Mouse (Mus musculus) forebrain, embryonic 11.5 days (tissue): Measurements from ENCODE around the gene Dnttip1. TPM values are rescaled to one million over a fixed set of nuclear protein-coding genes. Genes with fewer than 3 reads are reported as not detected.

Experiments
- ATAC-seq: fragments of 200-750 bp; cut with Nextera tagmentation; replicated peaks from 2 replicates; pipeline ENCODE4 v1.8.0; 2017; ENCODE audit warnings: moderate TSS enrichment; ENCODE audit not compliant: low FRiP score
- DNase-seq: peaks from one replicate; pipeline ENCODE4 v3.0.0-alpha.2; 2017; ENCODE audit warnings: low spot score
- H3K27ac ChIP-seq: fragments of 300-500 bp; sonication (generic); 2 replicates; pipeline ENCODE4 v1.5.1; 2014; ENCODE audit warnings: low read depth, low read length
- H3K27me3 ChIP-seq: fragments of 300-500 bp; sonication (generic); 2 replicates; pipeline ENCODE4 v1.6.1; 2014; ENCODE audit warnings: mild to moderate bottlenecking, low read length, mixed read lengths; ENCODE audit not compliant: control insufficient read depth, insufficient read depth
- H3K36me3 ChIP-seq: fragments of 300-500 bp; sonication (generic); 2 replicates; pipeline ENCODE4 v1.6.1; 2014; ENCODE audit warnings: mild to moderate bottlenecking, low read length, moderate library complexity, mixed read lengths; ENCODE audit not compliant: control insufficient read depth, insufficient read depth
- H3K4me1 ChIP-seq: fragments of 300-500 bp; sonication (generic); replicated peaks from 2 replicates; pipeline ENCODE4 v1.6.1; 2014; ENCODE audit warnings: low read length, mixed read lengths; ENCODE audit not compliant: control insufficient read depth, insufficient read depth
- H3K4me2 ChIP-seq: fragments of 300-500 bp; sonication (generic); 2 replicates; pipeline ENCODE4 v1.6.1; 2014; ENCODE audit warnings: low read depth, mild to moderate bottlenecking, low read length, moderate library complexity, mixed read lengths; ENCODE audit not compliant: severe bottlenecking
- H3K4me3 ChIP-seq: fragments of 300-500 bp; sonication (generic); 2 replicates; pipeline ENCODE4 v1.5.1; 2014; ENCODE audit warnings: low read depth, low read length
- H3K9ac ChIP-seq: fragments of 300-500 bp; sonication (generic); 2 replicates; pipeline ENCODE4 v1.6.1; 2014; ENCODE audit warnings: low read length
- H3K9me3 ChIP-seq: fragments of 300-500 bp; sonication (generic); 2 replicates; pipeline ENCODE4 v1.6.1; 2016; ENCODE audit warnings: low read length, mixed read lengths; ENCODE audit not compliant: control insufficient read depth
- WGBS: fragments of 180-500 bp; shearing (Covaris S2); extraction: QIAGEN DNeasy Blood & Tissue Kit; methylation state at CpG from one replicate; pipeline ENCODE4 v1.1.7; 2014; 5-methylcytosine and 5-hydroxymethylcytosine counted together
- polyA plus RNA-seq: library from polyadenylated mRNA; unstranded; fragments of >200 nt; fragmentation: Nextera tagmentation; extraction: Ambion mirVana; gene quantifications from 2 replicates; pipeline ENCODE4 v1.2.1, GENCODE M21; 2014

The Dnttip1 gene
- 80.3 and 80.4 TPM in 2 replicates for polyA plus RNA-seq

GRCm38 (mm10) chr2:164745843-164746479, at the start of gene Dnttip1, which contains the start of gene Wfdc3:
TSS of gene Dnttip1 (plus strand) at chr2:164745983.
TSS of gene Wfdc3 (minus strand) at chr2:164745931.
- Histone ChIP-seq H3K9me3 (no peaks in the 10 kb centered on the region), H3K36me3 (no peaks in the 10 kb centered on the region; the same call in 1 of the 2 replicates), H3K4me3 (peak within 1 kb of the TSS; percentile 87), H3K9ac (peak within 1 kb of the TSS; percentile 86), H3K27ac (no peak within 1 kb of the TSS), H3K27me3 (no peaks in the 10 kb centered on the region), H3K4me2 (peak within 1 kb of the TSS; percentile 80), H3K4me1 (peaks cover 11% of the 10 kb centered on the region)
- DNase-seq (peak; percentile 96), ATAC-seq (peak; percentile 91)
- under 1% methylated on average over 70 of the region's 70 CpGs for WGBS

- H3K27me3 ChIP-seq = no peaks in the 10 kb centered on the region
- no peaks in the 10 kb centered on the region for H3K9me3 ChIP-seq
- 79% methylated on average over 4 of the region's 4 CpGs for WGBS
- no peaks in the 10 kb centered on the region for H3K36me3 ChIP-seq
- ATAC-seq (no peak), DNase-seq (no peak)
- no peak within 1 kb of the TSS for H3K9ac ChIP-seq
- H3K4me2 ChIP-seq = no peak within 1 kb of the TSS
- H3K4me1 ChIP-seq = no peaks in the 10 kb centered on the region
- no peak within 1 kb of the TSS for H3K4me3 ChIP-seq
- H3K27ac ChIP-seq = no peak within 1 kb of the TSS
Observed at GRCm38 (mm10) chr2:164698201-164698600, 47.6 kb upstream of the Dnttip1 start, which contains the start of gene Spint4. TSS of gene Spint4 (plus strand) at chr2:164698501.

GRCm38 (mm10) chr2:164700959-164701358, 44.8 kb upstream of the Dnttip1 start:
- 86% methylated on average over 5 of the region's 5 CpGs for WGBS
- no peak for DNase-seq
- H3K27me3 ChIP-seq = no peaks in the 10 kb centered on the region

GRCm38 (mm10) chr2:164701761-164702160, 44.0 kb upstream of the Dnttip1 start:
- Histone ChIP-seq H3K9ac (no peak overlapping the region), H3K36me3 (no peaks in the 10 kb centered on the region), H3K4me1 (no peaks in the 10 kb centered on the region), H3K4me3 (no peak overlapping the region), H3K27me3 (no peaks in the 10 kb centered on the region), H3K4me2 (no peak overlapping the region), H3K27ac (no peak overlapping the region), H3K9me3 (no peaks in the 10 kb centered on the region)
- DNase-seq (no peak), ATAC-seq (no peak)
- WGBS = 90% methylated on average over 5 of the region's 5 CpGs

More at GRCm38 (mm10) chr2:164700959-164701358, 44.8 kb upstream of the Dnttip1 start:
- no peak for ATAC-seq
- Histone ChIP-seq H3K36me3 (no peaks in the 10 kb centered on the region), H3K9ac (no peak overlapping the region), H3K4me2 (no peak overlapping the region), H3K4me3 (no peak overlapping the region), H3K27ac (no peak overlapping the region), H3K4me1 (no peaks in the 10 kb centered on the region), H3K9me3 (no peaks in the 10 kb centered on the region)

- Histone ChIP-seq H3K9ac (no peak overlapping the region), H3K4me3 (no peak overlapping the region), H3K27me3 (no peaks in the 10 kb centered on the region), H3K4me2 (no peak overlapping the region), H3K9me3 (no peaks in the 10 kb centered on the region), H3K36me3 (no peaks in the 10 kb centered on the region), H3K4me1 (no peaks in the 10 kb centered on the region), H3K27ac (no peak overlapping the region)
- DNase-seq = no peak
- 79% methylated on average over 5 of the region's 5 CpGs for WGBS
- ATAC-seq = no peak
Observed at GRCm38 (mm10) chr2:164704235-164704634, 41.5 kb upstream of the Dnttip1 start.

GRCm38 (mm10) chr2:164705328-164705727, 40.5 kb upstream of the Dnttip1 start:
- Histone ChIP-seq H3K27me3 (no peaks in the 10 kb centered on the region), H3K4me1 (no peaks in the 10 kb centered on the region), H3K9me3 (no peaks in the 10 kb centered on the region), H3K4me2 (no peak overlapping the region), H3K27ac (no peak overlapping the region), H3K36me3 (no peaks in the 10 kb centered on the region), H3K9ac (no peak overlapping the region), H3K4me3 (no peak overlapping the region)
- 97% methylated on average over 6 of the region's 6 CpGs for WGBS
- ATAC-seq (no peak), DNase-seq (no peak)

- no peak overlapping the region for H3K4me3 ChIP-seq
- H3K9ac ChIP-seq = no peak overlapping the region
- no peaks in the 10 kb centered on the region for H3K27me3 ChIP-seq
- DNase-seq (no peak), ATAC-seq (no peak)
- no peak overlapping the region for H3K4me2 ChIP-seq
- no peak overlapping the region for H3K27ac ChIP-seq
- WGBS = 90% methylated on average over 14 of the region's 14 CpGs
- H3K9me3 ChIP-seq = no peaks in the 10 kb centered on the region
- no peaks in the 10 kb centered on the region for H3K36me3 ChIP-seq
- no peaks in the 10 kb centered on the region for H3K4me1 ChIP-seq
Observed at GRCm38 (mm10) chr2:164705991-164706390, 39.8 kb upstream of the Dnttip1 start.

- Histone ChIP-seq H3K9me3 (no peaks in the 10 kb centered on the region), H3K27ac (no peak within 1 kb of the TSS), H3K27me3 (no peaks in the 10 kb centered on the region), H3K4me3 (no peak within 1 kb of the TSS), H3K36me3 (no peaks in the 10 kb centered on the region), H3K4me2 (no peak within 1 kb of the TSS), H3K4me1 (no peaks in the 10 kb centered on the region), H3K9ac (no peak within 1 kb of the TSS)
- 78% methylated on average over 6 of the region's 6 CpGs for WGBS
- DNase-seq (no peak), ATAC-seq (no peak)
Observed at GRCm38 (mm10) chr2:164715005-164715404, 30.8 kb upstream of the Dnttip1 start, which contains the start of gene Spint5. TSS of gene Spint5 (plus strand) at chr2:164715305.
